Mouse (Mus musculus) liver, adult 2 months (tissue): ENCODE results near the gene Sec16b.

Source experiments
- CTCF ChIP-seq: fragments of 200-500 bp; IDR thresholded peaks from 2 replicates; pipeline ENCODE4 v1.5.1; 2011; ENCODE audit warnings: low read depth, low read length, control low read depth
- POLR2A ChIP-seq: fragments of 200-500 bp; IDR thresholded peaks from 2 replicates; pipeline ENCODE4 v1.6.1; 2011; ENCODE audit warnings: low read length, control low read depth; ENCODE audit not compliant: insufficient read depth; ENCODE audit errors: extremely low read depth

GRCm38 (mm10) chr1:157472716-157473115 is 33.8 kb upstream of the Sec16b start:
- no peak for TF ChIP-seq CTCF
- no peak for TF ChIP-seq POLR2A
